Mouse (Mus musculus): ENCODE measurements around the gene Fam78b. TPM values are rescaled to one million over a fixed set of nuclear protein-coding genes. Genes with fewer than 3 reads are reported as not detected.

Fam78b gene
- polyA plus RNA-seq, 1 experiment from 2014 or later = 0.31 TPM

DNA sequence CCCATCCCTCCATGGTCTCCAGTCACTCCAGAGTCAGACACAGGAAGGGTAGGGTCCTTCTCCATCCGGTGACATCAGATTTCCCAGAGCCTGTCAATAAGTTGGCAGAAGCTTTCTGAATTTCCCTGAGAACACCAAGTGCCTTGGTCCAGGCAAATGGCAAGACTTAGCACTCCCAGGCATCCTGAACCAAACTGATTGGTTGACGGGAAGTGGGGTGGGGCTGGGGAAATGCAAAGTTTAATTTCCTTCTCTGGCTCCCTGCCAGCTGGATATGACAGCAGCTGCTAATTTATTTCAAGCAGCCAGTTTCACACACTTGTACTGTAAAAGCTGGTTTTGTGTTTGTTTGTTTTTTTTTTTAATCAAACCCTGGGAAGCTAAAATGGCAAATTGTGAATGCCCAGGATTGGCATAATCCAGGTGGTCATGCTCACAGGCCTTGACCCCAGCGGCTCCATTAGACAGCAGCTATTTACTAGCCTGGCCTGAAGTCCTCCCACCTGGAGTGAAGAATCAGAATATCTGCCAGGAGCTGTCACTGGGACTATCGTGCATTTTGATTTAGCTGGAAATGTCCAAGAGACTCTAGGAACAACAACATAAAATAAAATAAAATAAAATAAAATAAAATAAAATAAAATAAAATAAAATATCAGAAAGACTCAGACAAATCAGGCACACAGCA lies 113.3 kb downstream of the Fam78b start:
- no peaks in the 10 kb centered on the region for H3K36me3 ChIP-seq
- no peaks in the 10 kb centered on the region for H3K4me1 ChIP-seq
- no peak overlapping the region for H3K27ac ChIP-seq
- 79% methylated on average over 4 of the region's 4 CpGs for WGBS
- no peak for DNase-seq (ENCODE audit: low spot score)
- H3K9me3 ChIP-seq (replicated peaks) = no peaks in the 10 kb centered on the region
- H3K27me3 ChIP-seq (ENCODE audit: low read depth, poor library complexity, severe bottlenecking) = no peaks in the 10 kb centered on the region
- H3K4me3 ChIP-seq = no peak overlapping the region

DNA sequence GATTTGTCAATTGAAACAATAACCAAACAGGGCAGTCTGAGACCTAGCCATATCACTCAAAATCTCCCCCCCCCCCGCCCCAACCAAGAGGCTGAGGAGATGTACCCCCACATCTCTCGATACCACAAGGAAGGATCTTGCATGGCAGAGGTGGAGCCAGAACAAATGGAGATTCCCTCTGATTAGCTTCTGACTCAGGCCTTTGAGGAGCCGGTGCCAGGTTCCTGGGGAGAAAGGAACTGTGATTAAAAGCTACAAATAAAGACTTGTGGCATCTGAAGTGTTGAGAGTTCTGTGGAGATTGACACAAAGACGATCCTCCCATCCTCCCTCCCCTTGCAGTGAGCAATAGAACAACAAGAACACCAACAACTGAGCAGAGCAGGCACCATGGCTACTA lies 113.9 kb downstream of the Fam78b start:
- whole genome bisulfite sequencing = 31% methylated on average over 4 of the region's 4 CpGs
- Histone ChIP-seq H3K9me3 (replicated peaks) (no peaks in the 10 kb centered on the region), H3K27ac (no peak overlapping the region), H3K36me3 (no peaks in the 10 kb centered on the region), H3K27me3 (ENCODE audit: low read depth, poor library complexity, severe bottlenecking) (no peaks in the 10 kb centered on the region), H3K4me3 (no peak overlapping the region), H3K4me1 (no peaks in the 10 kb centered on the region)
- no peak for DNase-seq (ENCODE audit: low spot score)

DNA sequence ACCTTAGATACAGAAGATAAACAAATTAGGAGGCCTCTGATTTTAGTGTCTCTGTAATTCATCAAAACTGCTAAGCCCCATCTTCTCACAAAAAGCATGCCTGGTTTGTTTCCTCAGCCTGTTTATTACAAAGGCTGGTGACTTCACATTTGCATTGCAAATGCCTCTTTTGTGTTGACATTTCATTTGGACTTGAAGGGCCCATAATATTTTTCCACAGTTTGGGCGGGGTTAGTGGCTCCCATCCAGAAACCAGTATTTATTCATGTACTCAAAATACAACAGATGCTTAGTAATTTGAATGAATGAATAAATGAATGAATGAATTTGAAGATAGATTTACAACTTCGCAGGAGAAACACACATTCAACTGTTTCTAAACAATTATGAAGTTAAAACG lies 115.5 kb downstream of the Fam78b start:
- no peak overlapping the region for H3K27ac ChIP-seq
- H3K4me3 ChIP-seq = no peak overlapping the region
- DNase-seq (ENCODE audit: low spot score) = no peak
- H3K36me3 ChIP-seq = no peaks in the 10 kb centered on the region
- H3K27me3 ChIP-seq (ENCODE audit: low read depth, poor library complexity, severe bottlenecking) = no peaks in the 10 kb centered on the region
- 91% methylated on average over 3 of the region's 3 CpGs for WGBS
- H3K9me3 ChIP-seq (replicated peaks) = no peaks in the 10 kb centered on the region
- H3K4me1 ChIP-seq = no peaks in the 10 kb centered on the region

DNA sequence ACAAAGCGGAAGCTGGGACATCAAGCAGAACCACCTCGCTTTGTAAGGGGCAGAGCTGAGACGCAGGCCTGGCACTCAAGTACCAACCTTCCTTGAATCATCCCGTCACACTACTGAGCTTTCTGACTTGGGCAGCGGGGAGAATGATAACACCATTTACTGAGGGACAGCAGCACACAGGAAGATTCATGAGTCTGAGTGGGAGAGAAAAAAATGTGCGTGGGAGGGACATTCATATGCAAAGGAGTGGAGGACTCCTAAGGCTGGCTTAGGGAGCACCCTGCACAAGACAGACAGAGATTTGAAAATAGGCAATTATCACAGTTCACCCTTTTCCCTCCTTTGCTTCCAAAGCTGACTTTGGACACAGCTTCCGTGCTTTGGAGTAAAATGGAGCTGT lies 117.8 kb downstream of the Fam78b start:
- Histone ChIP-seq H3K9me3 (replicated peaks) (no peaks in the 10 kb centered on the region), H3K27me3 (ENCODE audit: low read depth, poor library complexity, severe bottlenecking) (no peaks in the 10 kb centered on the region), H3K36me3 (no peaks in the 10 kb centered on the region), H3K4me3 (no peak overlapping the region), H3K4me1 (no peaks in the 10 kb centered on the region), H3K27ac (no peak overlapping the region)
- WGBS = 86% methylated on average over 7 of the region's 7 CpGs
- DNase-seq (ENCODE audit: low spot score) = no peak

DNA sequence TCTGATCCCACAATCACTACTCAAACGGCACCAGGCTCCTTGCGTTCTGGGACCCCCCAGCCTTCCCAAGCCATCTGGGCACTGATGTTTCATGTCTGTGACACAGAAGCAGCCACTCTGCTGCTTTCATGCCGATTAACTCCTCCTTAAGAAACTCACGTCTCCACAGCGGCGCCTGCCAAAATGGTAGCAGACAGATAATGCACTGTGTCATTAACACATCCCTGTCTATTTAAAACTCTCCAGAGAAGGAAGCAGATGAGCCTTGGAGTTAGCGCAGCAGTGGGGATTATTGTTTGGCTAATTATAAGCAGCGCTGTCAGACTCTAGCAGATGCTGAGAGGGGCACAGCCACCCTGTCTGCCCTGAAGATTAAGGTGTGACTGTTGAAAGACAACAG lies 118.2 kb downstream of the Fam78b start:
- Histone ChIP-seq H3K9me3 (replicated peaks) (no peaks in the 10 kb centered on the region), H3K36me3 (no peaks in the 10 kb centered on the region), H3K4me3 (no peak overlapping the region), H3K27me3 (ENCODE audit: low read depth, poor library complexity, severe bottlenecking) (no peaks in the 10 kb centered on the region), H3K4me1 (no peaks in the 10 kb centered on the region), H3K27ac (no peak overlapping the region)
- DNase-seq (ENCODE audit: low spot score) = no peak
- 73% methylated on average over 8 of the region's 8 CpGs for WGBS

DNA sequence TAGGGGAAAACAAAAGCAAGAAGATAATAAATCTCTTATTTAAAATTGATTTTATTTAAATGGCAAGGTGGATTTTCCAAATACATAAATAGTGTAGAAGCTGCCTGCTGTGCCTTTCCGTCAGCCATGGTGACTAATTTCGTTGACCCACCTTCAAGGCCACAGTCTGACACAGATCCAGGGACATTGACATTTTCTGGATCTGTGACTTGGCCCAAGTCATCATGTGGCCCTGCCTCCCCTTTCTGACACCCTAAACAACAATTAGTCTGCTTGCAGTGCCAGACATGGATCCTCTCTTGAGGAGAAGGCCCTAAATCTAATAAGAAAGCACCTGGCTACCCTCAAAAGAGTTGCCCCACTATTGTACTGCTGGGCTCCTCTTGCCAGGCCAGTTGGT lies 121.2 kb downstream of the Fam78b start:
- WGBS = 93% methylated on average over 2 of the region's 2 CpGs
- DNase-seq (ENCODE audit: low spot score) = no peak
- no peak overlapping the region for H3K27ac ChIP-seq
- no peaks in the 10 kb centered on the region for H3K27me3 ChIP-seq (ENCODE audit: low read depth, poor library complexity, severe bottlenecking)
- no peaks in the 10 kb centered on the region for H3K36me3 ChIP-seq
- no peaks in the 10 kb centered on the region for H3K9me3 ChIP-seq (replicated peaks)
- H3K4me3 ChIP-seq = no peak overlapping the region
- no peaks in the 10 kb centered on the region for H3K4me1 ChIP-seq

DNA sequence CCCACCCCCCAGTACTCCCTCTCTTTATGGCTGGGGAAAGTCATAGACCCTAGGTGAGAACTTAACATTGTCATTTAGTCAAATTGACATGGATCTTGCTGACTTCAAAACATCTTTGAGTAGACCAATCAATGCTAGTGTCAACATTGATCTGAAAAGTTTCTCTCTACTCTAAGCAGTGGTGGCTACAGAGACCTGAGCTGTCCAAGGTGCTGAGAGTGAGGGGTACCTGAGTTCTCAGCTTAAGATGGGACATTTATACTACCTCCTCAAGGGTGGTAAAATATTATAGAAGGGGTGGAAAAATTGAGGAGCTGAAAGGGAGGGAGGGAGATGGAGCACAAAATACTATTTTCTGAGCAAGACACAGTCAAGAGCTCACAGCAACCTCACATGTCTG lies 122.3 kb downstream of the Fam78b start:
- Histone ChIP-seq H3K4me3 (no peak overlapping the region), H3K4me1 (no peaks in the 10 kb centered on the region), H3K36me3 (no peaks in the 10 kb centered on the region), H3K9me3 (replicated peaks) (no peaks in the 10 kb centered on the region), H3K27me3 (ENCODE audit: low read depth, poor library complexity, severe bottlenecking) (no peaks in the 10 kb centered on the region), H3K27ac (no peak overlapping the region)
- DNase-seq (ENCODE audit: low spot score) = peak; percentile 55

DNA sequence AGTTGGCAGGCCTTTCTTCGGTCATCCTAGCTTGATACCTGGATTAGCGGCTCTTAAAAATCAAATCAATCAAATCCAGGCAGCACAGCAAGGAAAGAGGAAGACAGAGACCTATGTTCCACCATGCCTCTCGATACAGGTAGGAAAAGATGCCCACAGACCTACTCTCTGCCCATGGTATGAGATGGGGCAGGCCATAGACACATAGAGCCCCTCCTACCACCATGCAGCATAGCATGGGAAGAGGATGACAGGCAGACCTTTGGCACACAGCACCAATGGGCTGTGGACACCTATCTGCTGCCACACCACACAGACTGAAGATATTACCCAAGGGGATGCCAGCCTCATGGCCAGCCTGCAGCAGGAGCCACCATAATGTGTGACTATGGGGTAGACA lies 124.7 kb downstream of the Fam78b start:
- H3K27ac ChIP-seq = no peak overlapping the region
- H3K36me3 ChIP-seq = no peaks in the 10 kb centered on the region
- no peak for DNase-seq (ENCODE audit: low spot score)
- no peak overlapping the region for H3K4me3 ChIP-seq
- no peaks in the 10 kb centered on the region for H3K4me1 ChIP-seq
- H3K9me3 ChIP-seq (replicated peaks) = no peaks in the 10 kb centered on the region
- H3K27me3 ChIP-seq (ENCODE audit: low read depth, poor library complexity, severe bottlenecking) = no peaks in the 10 kb centered on the region
- 79% methylated on average over 3 of the region's 3 CpGs for WGBS

DNA sequence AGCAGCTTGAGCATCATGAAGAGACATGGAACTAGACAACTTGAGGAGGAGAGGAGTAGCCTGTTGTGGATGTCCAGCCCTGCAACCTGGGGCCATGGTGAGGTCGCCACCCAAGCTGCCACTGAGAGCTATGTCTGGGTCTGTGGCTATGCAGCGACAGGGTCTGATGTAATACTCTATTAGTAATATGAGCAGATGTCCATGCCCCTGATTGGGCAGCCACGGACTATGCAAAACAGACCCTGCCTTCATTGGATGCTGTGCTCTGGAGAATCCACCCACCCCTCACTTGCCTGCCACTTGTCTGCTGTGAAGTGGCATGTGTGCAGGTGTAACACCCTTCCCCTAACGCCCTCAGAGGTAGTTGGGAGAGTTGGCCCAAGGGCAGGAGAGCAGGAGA lies 125.1 kb downstream of the Fam78b start:
- no peak for DNase-seq (ENCODE audit: low spot score)
- Histone ChIP-seq H3K27me3 (ENCODE audit: low read depth, poor library complexity, severe bottlenecking) (no peaks in the 10 kb centered on the region), H3K9me3 (replicated peaks) (no peaks in the 10 kb centered on the region), H3K36me3 (no peaks in the 10 kb centered on the region), H3K4me1 (no peaks in the 10 kb centered on the region), H3K4me3 (no peak overlapping the region), H3K27ac (no peak overlapping the region)
- WGBS = 75% methylated on average over 4 of the region's 4 CpGs

DNA sequence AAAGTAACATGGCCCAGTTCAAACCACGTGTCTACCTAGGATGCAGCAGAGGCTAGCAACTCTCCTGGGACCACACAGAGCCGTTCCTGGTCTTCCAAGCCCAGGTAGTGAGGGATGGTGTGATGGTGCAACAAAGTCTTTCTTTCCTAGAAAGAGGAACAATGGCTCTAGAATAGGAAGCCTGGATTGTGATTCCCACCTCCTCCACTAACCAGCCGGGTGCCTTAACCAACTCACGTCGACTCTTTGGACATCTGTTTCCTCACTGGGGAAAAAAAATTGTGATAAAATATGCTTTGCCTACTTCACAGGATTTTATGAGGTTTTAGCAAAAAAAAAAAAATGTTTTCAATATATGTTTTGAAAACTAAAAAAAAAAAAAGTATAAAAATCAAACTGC lies 134.5 kb downstream of the Fam78b start:
- Histone ChIP-seq H3K36me3 (no peaks in the 10 kb centered on the region), H3K4me3 (no peak overlapping the region), H3K27me3 (ENCODE audit: low read depth, poor library complexity, severe bottlenecking) (no peaks in the 10 kb centered on the region), H3K27ac (no peak overlapping the region), H3K9me3 (replicated peaks) (no peaks in the 10 kb centered on the region), H3K4me1 (no peaks in the 10 kb centered on the region)
- 90% methylated on average over 5 of the region's 5 CpGs for WGBS
- DNase-seq (ENCODE audit: low spot score) = no peak

Measured in limb, embryonic 10.5 days (tissue).